Mouse (Mus musculus): ENCODE results near the gene Abcg2.
"Not testable (repeated sequence)": the region's sequence is repeated elsewhere in the genome, so short reads cannot be mapped to it uniquely, and the experiment has no call there.

DNA sequence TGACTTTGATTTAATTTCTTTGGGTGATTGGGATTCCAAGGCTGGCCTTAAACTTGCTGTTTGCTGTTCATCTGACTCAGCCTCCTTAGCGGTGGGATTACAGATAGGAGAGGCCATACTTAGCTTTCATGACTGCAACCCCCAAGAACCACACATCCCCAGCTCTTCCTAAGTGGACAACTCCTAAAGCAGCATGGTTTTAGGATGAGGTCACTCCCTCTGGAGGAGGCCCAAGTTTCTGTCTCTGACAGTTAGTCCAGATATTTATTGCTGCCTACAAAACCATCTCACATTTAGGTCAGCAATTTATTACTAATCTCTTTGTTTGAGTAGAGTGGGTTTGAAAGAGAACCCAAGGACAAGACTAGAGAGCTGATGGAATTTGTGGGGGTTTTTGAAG is 17.8 kb downstream of the Abcg2 start:
- not testable (repeated sequence) for TF ChIP-seq POLR2A (IDR thresholded peaks at IDR 0.05; ENCODE audit: control insufficient read depth, extremely low read depth, insufficient read depth, low read length, poor library complexity); CTCF (IDR thresholded peaks at IDR 0.05; ENCODE audit: borderline replicate concordance, control insufficient read depth, extremely low read depth, insufficient read depth, low read length, poor library complexity)

Measured in thymus, adult 2 months (tissue).